Mouse (Mus musculus): ENCODE measurements at regions not wholly inside any gene's neighbourhood (a gene's known extent, or its start where the extent isn't known, plus 50 kb on each side); places are given as distances from the start of the nearest gene placed in this dataset.

- TF ChIP-seq CTCF (IDR thresholded peaks at IDR 0.05; ENCODE audit: low read depth, low read length) (no peak), EP300 (IDR thresholded peaks at IDR 0.05; ENCODE audit: insufficient read depth, low read depth, low read length) (no peak)
Observed at GRCm38 (mm10) chr4:32076391-32076925, 112.6 kb downstream of the Map3k7 start.

Data from ES-Bruce4 (cell line).